Comparison of ENCODE assay signal across 20 mouse cellular contexts in the genomic region with DNA sequence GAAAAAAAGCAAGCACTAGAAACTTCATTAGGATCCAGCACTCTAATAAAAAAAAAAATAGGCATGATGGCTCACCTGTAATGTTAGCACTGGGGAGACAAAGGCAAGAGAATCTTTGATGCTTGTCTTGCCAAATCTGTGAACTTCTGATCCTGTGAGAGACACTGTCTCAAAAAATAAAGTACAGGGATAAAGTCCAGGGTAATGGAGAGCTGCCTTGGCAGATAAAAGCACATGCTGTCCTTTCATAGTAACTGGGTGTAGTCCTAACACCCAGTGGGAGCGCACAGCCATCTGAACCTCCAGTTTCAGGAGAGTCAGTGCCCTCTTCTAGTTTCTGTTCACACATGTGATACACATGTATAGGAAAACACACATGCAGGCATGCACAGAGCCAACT.
"Had no signal": no experiment of that assay in that cellular context is flagged by ENCODE, and none has a peak within 500 bp of the region (broad histone marks: within the 10 kb centered on the region; RNA-seq: fewer than 3 reads in every experiment).

No protein-coding gene starts in this region.

- H3K4me2 ChIP-seq: lung, embryonic 14.5 days; midbrain, embryonic 12.5 days; neural tube, embryonic 13.5 days; neural tube, embryonic 15.5 days; stomach, embryonic 15.5 days had no signal

- H3K27ac ChIP-seq: midbrain, embryonic 10.5 days; midbrain, embryonic 12.5 days; neural tube, embryonic 13.5 days; neural tube, embryonic 15.5 days; stomach, embryonic 15.5 days; stomach, postnatal 0 days had no signal

- H3K4me3 ChIP-seq: midbrain, embryonic 10.5 days; midbrain, embryonic 12.5 days; myocyte; neural tube, embryonic 13.5 days; neural tube, embryonic 15.5 days; stomach, embryonic 15.5 days had no signal

- H3K4me1 ChIP-seq: midbrain, embryonic 10.5 days; neural tube, embryonic 13.5 days; neural tube, embryonic 15.5 days had no signal

- H3K27me3 ChIP-seq: midbrain, embryonic 12.5 days; neural tube, embryonic 13.5 days; neural tube, embryonic 15.5 days; stomach, embryonic 15.5 days had no signal

- ATAC-seq: midbrain, embryonic 16.5 days had no signal

- DNase-seq: lung, adult 18-20 months; lung, embryonic 14.5 days; lung, postnatal 10 days; lung, postnatal 4 days; midbrain, embryonic 14.5 days; retina, postnatal 1 day; right cerebral cortex, adult 18-20 months; right cerebral cortex, postnatal 25 days; right cerebral cortex, postnatal 4 days; thymus, adult 2 months; thymus, postnatal 25 days; thymus, postnatal 4 days had no signal

- H3K36me3 ChIP-seq: midbrain, embryonic 10.5 days; midbrain, embryonic 12.5 days; neural tube, embryonic 13.5 days; neural tube, embryonic 15.5 days; stomach, embryonic 15.5 days had no signal

- H3K9ac ChIP-seq: lung, embryonic 14.5 days; midbrain, embryonic 12.5 days; neural tube, embryonic 13.5 days; neural tube, embryonic 15.5 days; stomach, embryonic 15.5 days had no signal

- H3K9me3 ChIP-seq: midbrain, embryonic 10.5 days; midbrain, embryonic 12.5 days; neural tube, embryonic 13.5 days; neural tube, embryonic 15.5 days; stomach, embryonic 15.5 days had no signal
